Mouse (Mus musculus) MEL (cell line): ENCODE results near the gene Creb3l2. TPM values are rescaled to one million over a fixed set of nuclear protein-coding genes. Genes with fewer than 3 reads are reported as not detected.

ENCODE experiments used
- DNase-seq: peaks from one replicate; pipeline ENCODE4 v3.0.0; 2011; ENCODE audit warnings: low read depth, low spot score
- H3K27ac ChIP-seq: 2 replicates; pipeline ENCODE4 v1.5.1; 2012; ENCODE audit warnings: low read depth, mild to moderate bottlenecking, control low read depth, low read length, moderate library complexity; ENCODE audit not compliant: control insufficient read depth
- H3K27me3 ChIP-seq, 2 experiments: fragments of 150-350 bp in 1 of 2; sonication (generic) in 1 of 2; 2 replicates each; pipeline ENCODE4 v1.6.1; 2012; ENCODE audit warnings: low read length in 2 of 2, mild to moderate bottlenecking in 2 of 2, improper control_type of control experiment in 1 of 2, moderate library complexity in 1 of 2; ENCODE audit not compliant: insufficient read depth in 2 of 2, control insufficient read depth in 1 of 2
- H3K36me3 ChIP-seq, 2 experiments: 2 replicates each; pipeline ENCODE4 v1.6.1; 2012 to 2014; ENCODE audit warnings: low read length in 2 of 2, improper control_type of control experiment in 1 of 2, inconsistent platforms in 1 of 2, mild to moderate bottlenecking in 1 of 2; ENCODE audit not compliant: insufficient read depth in 2 of 2, control insufficient read depth in 1 of 2
- H3K4me1 ChIP-seq, 2 experiments: fragments of 150-350 bp in 1 of 2; sonication (generic) in 1 of 2; 2 replicates each; pipeline ENCODE4 v1.6.1; 2012; ENCODE audit warnings: low read length in 2 of 2, improper control_type of control experiment in 1 of 2, mild to moderate bottlenecking in 1 of 2; ENCODE audit not compliant: insufficient read depth in 2 of 2, control insufficient read depth in 1 of 2
- H3K4me3 ChIP-seq, 2 experiments: fragments of 150-350 bp in 1 of 2; sonication (generic) in 1 of 2; 2 replicates each; pipeline ENCODE4 v1.5.1; 2012; ENCODE audit warnings: low read depth in 2 of 2, low read length in 2 of 2, mild to moderate bottlenecking in 2 of 2, moderate library complexity in 2 of 2, control low read depth in 1 of 2, improper control_type of control experiment in 1 of 2; ENCODE audit not compliant: control insufficient read depth in 1 of 2, insufficient read depth in 1 of 2
- H3K79me2 ChIP-seq: 2 replicates; pipeline ENCODE4 v1.6.1; 2012; ENCODE audit warnings: mild to moderate bottlenecking, low read length, moderate library complexity; ENCODE audit not compliant: control insufficient read depth, poor library complexity, insufficient read depth
- H3K9ac ChIP-seq: 2 replicates; pipeline ENCODE4 v1.6.1; 2012; ENCODE audit warnings: low read depth, mild to moderate bottlenecking, control low read depth, low read length, moderate library complexity; ENCODE audit not compliant: control insufficient read depth, poor library complexity, severe bottlenecking
- H3K9me3 ChIP-seq: fragments of 150-350 bp; sonication (generic); replicated peaks from 2 replicates; pipeline ENCODE4 v1.6.1; 2012; ENCODE audit warnings: mild to moderate bottlenecking, low read length, improper control_type of control experiment, moderate library complexity; ENCODE audit not compliant: insufficient read depth
- BHLHE40 ChIP-seq: IDR thresholded peaks from 2 replicates; pipeline ENCODE4 v1.6.1; 2012; ENCODE audit warnings: low read depth, mild to moderate bottlenecking, inconsistent platforms, low read length, improper control_type of control experiment, borderline replicate concordance
- CHD1 ChIP-seq: IDR thresholded peaks from 2 replicates; pipeline ENCODE4 v1.6.1; 2012; ENCODE audit warnings: low read depth, mild to moderate bottlenecking, inconsistent platforms, low read length, improper control_type of control experiment
- CHD2 ChIP-seq: IDR thresholded peaks from 2 replicates; pipeline ENCODE4 v1.6.1; 2011; ENCODE audit warnings: low read length, improper control_type of control experiment
- CTCF ChIP-seq, 3 experiments: IDR thresholded peaks in 2 of 3; conservative IDR thresholded peaks in 1 of 3; 2 replicates each; pipeline ENCODE4 v1.5.1; 2011 to 2012; ENCODE audit warnings: low read length in 3 of 3, low read depth in 2 of 3, mild to moderate bottlenecking in 2 of 3, improper control_type of control experiment in 1 of 3, inconsistent platforms in 1 of 3, mixed read lengths in 1 of 3, moderate library complexity in 1 of 3; ENCODE audit not compliant: control insufficient read depth in 1 of 3, insufficient read depth in 1 of 3, poor library complexity in 1 of 3, severe bottlenecking in 1 of 3
- E2F4 ChIP-seq: IDR thresholded peaks from 2 replicates; pipeline ENCODE4 v1.6.1; 2011; ENCODE audit warnings: low read depth, low read length, improper control_type of control experiment, borderline replicate concordance
- EP300 ChIP-seq, 2 experiments: IDR thresholded peaks; 2 replicates each; pipeline ENCODE4 v1.6.1; 2011; ENCODE audit warnings: improper control_type of control experiment in 2 of 2, low read length in 2 of 2, low read depth in 1 of 2, mild to moderate bottlenecking in 1 of 2
- ETS1 ChIP-seq: IDR thresholded peaks from 2 replicates; pipeline ENCODE4 v1.6.1; 2012; ENCODE audit warnings: low read depth, mild to moderate bottlenecking, inconsistent platforms, low read length, improper control_type of control experiment, moderate library complexity
- GABPA ChIP-seq: IDR thresholded peaks from 2 replicates; pipeline ENCODE4 v1.6.1; 2012; ENCODE audit warnings: low read depth, mild to moderate bottlenecking, inconsistent platforms, low read length, improper control_type of control experiment, moderate library complexity
- GATA1 ChIP-seq: IDR thresholded peaks from 2 replicates; pipeline ENCODE4 v1.6.1; 2011; ENCODE audit warnings: low read depth, low read length, improper control_type of control experiment
- HCFC1 ChIP-seq: IDR thresholded peaks from 2 replicates; pipeline ENCODE4 v1.6.1; 2012; ENCODE audit warnings: low read depth, mild to moderate bottlenecking, inconsistent platforms, low read length, improper control_type of control experiment, moderate library complexity
- JUND ChIP-seq: IDR thresholded peaks from 2 replicates; pipeline ENCODE4 v1.6.1; 2011; ENCODE audit warnings: low read depth, mild to moderate bottlenecking, improper control_type of control experiment, low read length
- MAX ChIP-seq: IDR thresholded peaks from 2 replicates; pipeline ENCODE4 v1.6.1; 2011; ENCODE audit warnings: low read length, improper control_type of control experiment
- MYC ChIP-seq: IDR thresholded peaks from 2 replicates; pipeline ENCODE4 v1.6.1; 2011; ENCODE audit warnings: low read depth, mild to moderate bottlenecking, low read length, improper control_type of control experiment, moderate library complexity
- POLR2AphosphoS5 ChIP-seq: IDR thresholded peaks from 2 replicates; pipeline ENCODE4 v1.6.1; 2012; ENCODE audit warnings: low read depth, borderline replicate concordance, mild to moderate bottlenecking, inconsistent platforms, low read length, moderate library complexity, mixed read lengths
- SMC3 ChIP-seq: IDR thresholded peaks from 2 replicates; pipeline ENCODE4 v1.6.1; 2011; ENCODE audit warnings: low read depth, low read length, improper control_type of control experiment
- TCF12 ChIP-seq: IDR thresholded peaks from 2 replicates; pipeline ENCODE4 v1.6.1; 2014; ENCODE audit warnings: low read depth, mild to moderate bottlenecking, inconsistent platforms, low read length, improper control_type of control experiment, moderate library complexity
- UBTF ChIP-seq: IDR thresholded peaks from 2 replicates; pipeline ENCODE4 v1.6.1; 2012; ENCODE audit warnings: low read depth, mild to moderate bottlenecking, inconsistent platforms, low read length, improper control_type of control experiment, moderate library complexity, borderline replicate concordance; ENCODE audit not compliant: insufficient read depth
- USF1 ChIP-seq: IDR thresholded peaks from 2 replicates; pipeline ENCODE4 v1.6.1; 2014; ENCODE audit warnings: low read depth, mild to moderate bottlenecking, inconsistent platforms, low read length, improper control_type of control experiment, moderate library complexity
- USF2 ChIP-seq, 2 experiments: IDR thresholded peaks; 2 replicates each; pipeline ENCODE4 v1.6.1; 2011 to 2012; ENCODE audit warnings: improper control_type of control experiment in 2 of 2, low read length in 2 of 2, borderline replicate concordance in 1 of 2, inconsistent platforms in 1 of 2, low read depth in 1 of 2, mild to moderate bottlenecking in 1 of 2; ENCODE audit not compliant: insufficient read depth in 1 of 2
- ZC3H11A ChIP-seq: IDR thresholded peaks from 2 replicates; pipeline ENCODE4 v1.6.1; 2012; ENCODE audit warnings: low read depth, mild to moderate bottlenecking, inconsistent platforms, low read length, improper control_type of control experiment
- polyA plus RNA-seq, 2 experiments: library from polyadenylated mRNA; stranded (reverse) in 1 of 2; unstranded in 1 of 2; fragments of >175 nt in 1 of 2; fragments of >200 nt in 1 of 2; gene quantifications; 2 replicates each; pipeline versions ENCODE4 v1.2.1 to v1.2.4; 2012; ENCODE audit warnings: low replicate concordance in 2 of 2, low read depth in 1 of 2; ENCODE audit not compliant: insufficient read length in 2 of 2, insufficient read depth in 1 of 2, missing spikeins in 1 of 2
- total RNA-seq: library from RNA; depleted of rRNA; stranded (reverse); fragments of 300-350 nt; gene quantifications from 2 replicates; pipeline ENCODE4 v1.2.3, GENCODE M21; 2012

Creb3l2 gene
- total and polyA plus RNA-seq, 3 experiments, result not detected

DNA sequence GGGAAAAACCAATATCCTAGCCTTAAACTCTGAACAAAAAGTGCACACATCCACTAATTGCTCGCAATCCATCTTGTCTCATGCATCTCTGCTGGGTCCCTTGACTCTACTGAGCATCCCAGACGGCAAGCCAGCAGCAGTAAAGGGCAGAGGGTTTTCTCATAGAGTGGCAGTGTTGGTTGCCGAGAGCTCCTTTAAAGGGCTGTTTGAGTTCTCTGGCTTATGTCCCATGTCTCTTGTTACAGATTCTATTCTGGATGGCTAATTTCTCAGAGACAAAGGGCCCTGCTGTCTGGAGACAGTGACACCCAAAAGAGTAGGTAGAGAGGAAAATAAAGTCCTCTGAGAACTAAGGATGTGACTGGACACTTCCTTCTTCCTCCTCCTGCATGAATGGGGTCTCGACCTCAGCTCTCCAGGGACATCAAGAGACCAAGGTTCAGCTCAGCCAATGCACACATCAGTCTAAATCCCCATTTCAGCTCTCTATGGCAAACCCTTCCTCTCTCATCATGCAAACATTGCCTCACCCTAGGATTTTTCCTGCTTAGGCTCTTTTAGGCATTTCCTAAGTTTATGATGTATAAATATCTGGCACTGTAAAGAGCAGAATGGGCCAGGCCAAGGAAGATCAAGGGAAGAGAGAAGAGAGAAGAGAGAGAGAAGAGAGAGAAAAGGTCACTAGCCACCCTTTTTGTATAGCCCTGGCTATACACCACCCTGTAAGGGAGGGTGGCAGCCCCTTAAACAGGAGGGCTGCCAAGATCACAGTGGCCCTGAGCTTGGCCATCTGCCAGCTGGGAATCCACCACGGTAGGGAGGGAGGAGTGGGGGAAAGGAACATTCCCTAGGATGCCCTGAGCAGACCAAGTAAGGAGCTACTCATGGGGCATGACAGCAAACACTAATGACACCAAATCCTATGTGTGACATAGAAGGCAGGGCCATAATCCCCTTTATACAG is 111.8 kb downstream of the Creb3l2 start:
- H3K79me2 ChIP-seq, result no peaks in the 10 kb centered on the region
- H3K27me3 ChIP-seq, result no peaks in the 10 kb centered on the region
- no peaks in the 10 kb centered on the region for H3K9me3 ChIP-seq
- no peak overlapping the region for H3K4me3 ChIP-seq
- no peaks in the 10 kb centered on the region for H3K36me3 ChIP-seq
- no peak overlapping the region for H3K27ac ChIP-seq
- H3K9ac ChIP-seq, result no peak overlapping the region
- no peaks in the 10 kb centered on the region for H3K4me1 ChIP-seq
- DNase-seq, result no peak
- TF ChIP-seq ETS1 (no peak), SMC3 (no peak), GABPA (no peak), HCFC1 (no peak), TCF12 (no peak), UBTF (no peak), E2F4 (no peak)

DNA sequence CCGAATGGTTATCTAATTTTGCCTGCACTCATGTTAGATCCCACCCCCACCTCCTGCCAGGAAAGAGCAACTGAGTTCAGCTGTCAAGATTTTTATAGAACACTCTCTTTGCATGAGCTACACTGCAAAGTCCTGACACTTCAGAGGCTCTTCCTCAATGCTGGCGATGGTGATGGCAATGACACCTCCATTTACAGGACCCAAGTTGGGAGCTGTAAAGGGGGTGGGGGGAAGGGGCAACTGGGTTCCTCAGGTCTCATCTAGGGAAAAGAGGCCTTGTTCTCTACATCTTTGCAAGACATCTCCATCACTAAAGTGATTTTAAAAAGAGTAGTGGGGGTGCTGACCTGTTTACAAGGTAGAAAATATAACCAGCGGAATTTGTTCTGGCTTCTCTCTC is 112.6 kb downstream of the Creb3l2 start:
- Histone ChIP-seq H3K4me3 (no peak overlapping the region), H3K36me3 (no peaks in the 10 kb centered on the region), H3K79me2 (no peaks in the 10 kb centered on the region), H3K27ac (no peak overlapping the region), H3K9ac (no peak overlapping the region), H3K9me3 (no peaks in the 10 kb centered on the region), H3K4me1 (no peaks in the 10 kb centered on the region), H3K27me3 (no peaks in the 10 kb centered on the region)
- DNase-seq, result no peak
- no peak for TF ChIP-seq JUND
- TF ChIP-seq TCF12, result no peak
- no peak for TF ChIP-seq SMC3

DNA sequence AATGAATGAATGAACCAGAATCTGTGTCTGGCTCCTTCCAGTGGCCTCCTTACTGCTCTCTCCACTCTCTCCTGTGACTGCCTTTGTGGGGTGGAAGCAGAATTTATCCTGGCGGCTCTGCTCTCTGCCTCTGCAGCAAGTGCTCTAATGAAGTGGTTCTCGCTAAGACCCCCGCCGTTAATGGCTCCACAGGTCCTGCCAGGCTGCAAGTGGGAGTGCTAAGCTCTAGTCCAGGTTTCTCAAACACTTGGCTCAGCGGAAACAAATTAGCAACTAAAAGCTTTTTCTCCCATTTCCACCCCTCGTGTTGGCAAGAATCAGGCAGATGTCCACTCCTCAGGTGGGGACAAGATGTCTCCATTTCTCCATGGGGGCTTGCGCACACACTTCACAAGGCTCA is 113.3 kb downstream of the Creb3l2 start:
- Histone ChIP-seq H3K27ac (no peak overlapping the region), H3K79me2 (no peaks in the 10 kb centered on the region), H3K4me1 (no peaks in the 10 kb centered on the region), H3K9ac (no peak overlapping the region), H3K36me3 (no peaks in the 10 kb centered on the region), H3K4me3 (no peak overlapping the region), H3K9me3 (no peaks in the 10 kb centered on the region), H3K27me3 (no peaks in the 10 kb centered on the region)
- no peak for TF ChIP-seq POLR2AphosphoS5
- no peak for TF ChIP-seq SMC3
- no peak for TF ChIP-seq USF1
- TF ChIP-seq BHLHE40, result no peak
- no peak for TF ChIP-seq CHD2
- TF ChIP-seq UBTF, result no peak
- TF ChIP-seq GATA1, result no peak
- no peak for TF ChIP-seq MAX
- no peak for TF ChIP-seq EP300 (IDR thresholded peaks at IDR 0.05; ENCODE audit: low read depth in 1 of 2, low read length in 2 of 2)
- TF ChIP-seq CHD1, result no peak
- no peak for TF ChIP-seq CTCF (IDR thresholded peaks at IDR 0.05 in 2 of 3, conservative IDR thresholded peaks at IDR 0.05 in 1 of 3; ENCODE audit: control insufficient read depth in 1 of 3, insufficient read depth in 1 of 3, low read depth in 2 of 3, low read length in 3 of 3, poor library complexity in 1 of 3, severe bottlenecking in 1 of 3)
- TF ChIP-seq ETS1, result no peak
- TF ChIP-seq TCF12, result no peak
- no peak for TF ChIP-seq USF2 (IDR thresholded peaks at IDR 0.05; ENCODE audit: borderline replicate concordance in 1 of 2, insufficient read depth in 1 of 2, low read depth in 1 of 2, low read length in 2 of 2)
- no peak for TF ChIP-seq ZC3H11A
- no peak for TF ChIP-seq MYC
- no peak for TF ChIP-seq GABPA
- no peak for DNase-seq
